Mouse (Mus musculus): ENCODE data around the gene Vcl.

Vcl gene

DNA sequence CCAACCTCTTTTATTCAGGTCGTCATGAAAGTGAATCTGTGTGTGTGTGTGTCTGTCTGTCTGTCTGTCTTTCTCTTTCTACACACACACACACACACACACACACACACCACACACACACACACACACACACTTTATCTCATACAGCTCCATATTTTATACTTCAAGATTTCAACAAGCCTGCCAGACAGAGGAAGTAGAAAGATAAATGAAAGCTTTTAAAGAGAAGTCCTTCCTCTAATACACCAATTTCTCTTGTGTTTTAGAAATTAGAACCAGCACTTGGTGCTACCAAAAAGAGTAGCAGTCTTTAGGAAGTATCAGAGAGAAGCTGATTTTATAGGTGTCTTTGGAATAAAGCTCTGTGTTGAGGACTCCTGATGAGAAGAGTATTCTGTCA lies 9.7 kb downstream of the Vcl start:
- DNase-seq (ENCODE audit: low spot score) = no peak

DNA sequence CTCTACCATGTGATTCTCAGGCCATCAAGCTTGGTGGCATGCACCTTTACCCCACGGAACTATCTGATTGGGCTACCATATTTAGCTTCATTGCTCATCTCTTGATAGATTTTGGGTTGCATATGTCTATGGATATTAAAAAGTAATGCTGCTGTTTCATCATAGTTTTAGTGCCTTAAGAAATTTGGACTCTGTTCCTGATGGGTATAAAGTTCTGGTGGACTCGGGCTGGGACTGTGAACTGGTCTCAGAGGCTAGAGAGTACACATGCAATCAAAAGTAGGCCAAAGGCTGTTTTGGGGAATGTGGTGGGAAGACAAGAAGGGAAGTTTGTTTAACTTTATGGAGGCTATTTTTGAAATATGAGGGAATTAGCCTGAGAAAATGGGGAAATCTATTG lies 16.1 kb downstream of the Vcl start:
- DNase-seq (ENCODE audit: low spot score) = no peak

DNA sequence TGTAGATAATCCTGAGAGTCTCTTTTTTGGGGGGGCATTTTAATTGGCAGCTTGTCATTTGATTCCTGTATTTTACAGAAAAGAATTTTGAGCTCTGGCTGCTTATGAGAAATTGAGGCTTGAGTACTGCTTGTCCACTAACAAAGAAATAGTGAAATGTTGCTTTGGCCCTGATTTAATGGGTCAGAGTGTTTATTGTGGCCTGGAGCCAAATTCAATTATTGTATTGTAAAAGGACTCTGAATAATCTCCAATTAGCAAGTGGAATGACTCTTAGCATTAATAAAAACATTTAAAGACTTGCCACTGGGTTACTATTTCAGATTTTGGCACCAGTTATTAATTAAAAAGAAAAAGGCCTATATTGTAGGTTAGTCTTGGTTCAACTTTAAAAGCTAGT lies 26.8 kb downstream of the Vcl start:
- no peak for DNase-seq (ENCODE audit: low spot score)

DNA sequence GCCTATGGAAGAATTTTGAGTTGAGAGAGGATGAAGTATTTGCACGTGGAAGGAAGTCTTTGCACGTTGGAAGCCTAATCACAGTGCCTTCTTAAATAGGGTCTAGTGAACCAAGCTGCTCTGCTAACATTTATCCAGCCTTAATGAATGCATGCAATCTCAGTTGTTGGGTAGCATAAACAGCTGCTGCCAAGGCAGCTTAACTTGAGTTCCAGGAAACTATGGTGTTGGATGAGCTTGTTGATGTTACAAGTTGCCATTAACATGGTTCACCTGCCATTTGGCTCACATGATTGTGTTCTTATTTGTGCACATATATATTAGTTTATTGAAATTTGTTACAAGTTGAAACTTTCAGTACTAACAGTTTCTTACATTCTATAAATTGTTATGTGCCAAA lies 29.8 kb downstream of the Vcl start:
- DNase-seq (ENCODE audit: low spot score) = no peak

DNA sequence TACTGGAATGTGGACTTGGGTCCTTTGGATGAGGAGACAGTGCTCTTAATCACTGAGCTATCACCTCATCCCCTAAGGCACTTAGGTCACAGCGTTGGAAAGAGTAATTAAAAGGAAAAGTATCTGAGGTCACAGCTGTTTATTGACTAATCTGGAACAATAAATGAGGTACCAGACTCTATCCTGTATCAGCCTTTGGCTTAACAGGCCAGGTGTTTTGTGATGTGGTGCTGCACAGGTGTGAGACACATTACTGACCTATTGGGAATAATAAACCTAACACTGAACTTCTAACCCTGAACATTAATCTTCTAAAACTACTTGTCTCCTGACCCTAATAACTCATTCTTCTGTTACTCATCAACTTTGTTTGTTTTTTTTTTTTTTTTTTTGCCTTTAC lies 33.3 kb downstream of the Vcl start:
- DNase-seq (ENCODE audit: low spot score) = no peak

DNA sequence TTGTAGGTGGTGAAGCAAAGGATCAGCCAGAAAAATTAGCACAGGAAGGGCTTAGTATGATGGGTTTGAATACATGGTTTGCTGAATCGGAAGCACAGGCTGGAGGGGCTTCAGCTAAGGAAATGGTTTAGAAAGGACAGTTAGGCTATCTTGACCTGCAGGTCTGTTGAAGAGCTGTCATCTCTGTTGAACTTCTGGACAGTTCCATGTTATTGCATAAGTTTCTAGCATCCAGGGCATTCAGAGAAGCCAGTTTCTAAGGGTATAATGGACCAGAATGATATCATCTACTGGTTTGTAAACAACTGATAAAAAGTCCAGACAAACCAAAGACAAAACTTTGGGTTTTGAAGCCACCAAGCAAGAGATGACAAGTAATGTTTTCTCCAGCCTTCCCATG lies 33.7 kb downstream of the Vcl start:
- DNase-seq (ENCODE audit: low spot score) = no peak

DNA sequence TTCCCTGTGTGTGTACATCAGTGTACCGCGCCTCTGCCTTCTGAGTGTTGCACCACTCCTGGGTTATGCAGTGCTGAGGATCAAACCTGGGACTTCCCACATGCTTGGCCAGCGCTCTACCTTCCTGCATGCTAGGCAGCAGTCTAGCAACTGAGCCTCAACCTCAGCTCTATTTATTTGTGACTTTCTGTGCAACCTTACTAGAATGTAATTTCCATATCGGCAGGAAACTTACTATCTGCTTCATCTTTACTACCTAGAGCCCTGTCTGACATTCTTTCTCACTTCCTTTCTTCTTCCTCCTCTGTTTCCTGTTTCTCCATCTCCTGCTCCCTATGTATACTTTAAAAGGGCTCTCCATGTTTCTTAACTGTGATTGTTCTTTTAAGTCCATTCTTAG lies 34.7 kb downstream of the Vcl start:
- DNase-seq (ENCODE audit: low spot score) = no peak

DNA sequence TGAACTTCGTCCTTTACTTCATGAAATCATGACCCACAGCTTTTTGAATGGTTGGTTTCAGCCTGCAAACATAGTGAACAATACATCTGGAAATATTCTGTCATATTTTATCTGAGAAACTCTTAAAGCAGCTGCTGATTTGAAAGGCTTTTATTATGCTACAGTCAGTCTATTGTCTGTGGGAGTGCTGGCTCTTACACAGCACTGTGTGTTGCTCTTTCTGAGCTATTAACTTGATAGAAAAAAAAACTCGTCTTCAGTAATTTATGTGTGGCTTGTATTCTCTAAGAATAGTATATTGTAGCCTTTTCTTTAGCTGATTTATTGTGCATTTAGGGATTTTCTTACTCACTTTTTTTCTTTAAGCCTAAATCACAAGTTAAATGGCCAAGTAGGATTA lies 35.1 kb downstream of the Vcl start:
- no peak for DNase-seq (ENCODE audit: low spot score)

DNA sequence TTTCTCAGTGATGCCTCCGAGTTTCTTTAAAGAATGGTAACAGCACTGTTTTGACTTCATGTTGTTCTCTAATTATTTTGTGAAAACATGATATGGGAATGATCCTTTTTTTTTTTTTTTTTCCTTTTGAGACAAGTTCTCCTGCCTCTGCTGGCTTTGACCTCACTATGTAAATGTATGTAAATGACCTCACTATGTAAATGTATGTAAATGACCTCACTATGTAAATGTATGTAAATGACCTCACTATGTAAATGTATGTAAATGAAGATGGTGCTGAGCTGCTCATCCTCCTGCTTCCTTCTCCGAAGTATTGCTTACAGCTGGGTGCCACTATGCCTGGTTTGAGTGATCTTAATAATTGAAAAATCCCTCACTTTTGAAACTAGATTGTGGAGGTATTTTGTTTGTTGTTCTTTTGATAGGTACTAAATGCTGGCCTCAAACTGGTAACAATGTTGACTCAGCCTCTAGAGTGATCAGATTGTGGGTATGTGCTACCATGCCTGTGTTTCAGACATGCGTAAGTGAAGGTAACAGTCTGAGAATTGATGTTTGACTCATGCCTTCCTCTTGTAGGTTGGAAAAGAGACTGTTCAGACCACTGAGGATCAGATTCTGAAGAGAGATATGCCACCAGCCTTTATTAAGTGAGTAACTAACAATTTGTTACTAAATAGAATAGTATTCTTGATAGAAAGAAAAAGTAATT lies 37.9 kb downstream of the Vcl start:
- DNase-seq (ENCODE audit: low spot score) = no peak

DNA sequence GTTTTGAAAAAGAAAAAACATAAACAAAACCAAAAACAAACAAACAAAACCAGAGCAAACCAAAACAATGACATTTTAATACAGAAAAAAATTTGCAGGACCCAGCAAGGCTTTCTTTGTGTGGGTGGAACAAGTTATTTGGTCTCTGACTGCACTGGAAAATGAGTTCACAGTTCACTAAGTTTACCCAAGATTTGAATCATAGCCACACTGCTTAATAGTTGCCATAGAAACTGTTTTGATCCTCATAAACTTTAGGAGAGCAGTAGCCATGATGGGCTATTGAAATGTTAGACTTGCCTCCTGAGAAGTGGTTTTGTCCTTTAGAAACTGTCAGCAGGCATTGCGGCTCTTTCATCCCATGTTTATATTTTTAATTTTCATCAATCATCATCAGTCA lies 39.9 kb downstream of the Vcl start:
- DNase-seq (ENCODE audit: low spot score) = no peak

DNA sequence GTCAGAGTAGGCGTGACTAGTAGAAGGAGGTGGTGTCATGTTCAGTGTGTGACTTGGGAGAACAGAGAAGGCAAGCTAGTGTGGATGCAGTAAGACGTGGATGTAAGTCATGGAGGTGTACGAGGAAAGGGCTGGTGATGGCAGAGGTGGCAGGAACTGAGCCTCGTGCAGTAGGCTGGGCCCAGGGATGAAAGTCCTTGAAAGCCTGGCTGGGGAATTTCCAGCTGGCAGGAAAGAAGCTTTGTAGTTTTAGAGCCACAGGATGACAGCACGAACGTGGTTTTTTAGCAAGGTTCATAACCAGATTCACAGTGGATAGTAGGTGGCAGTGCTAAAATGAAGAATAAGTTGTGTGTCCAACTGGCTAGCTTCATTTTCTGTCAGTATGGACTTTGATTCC lies 41.2 kb downstream of the Vcl start:
- no peak for DNase-seq (ENCODE audit: low spot score)

DNA sequence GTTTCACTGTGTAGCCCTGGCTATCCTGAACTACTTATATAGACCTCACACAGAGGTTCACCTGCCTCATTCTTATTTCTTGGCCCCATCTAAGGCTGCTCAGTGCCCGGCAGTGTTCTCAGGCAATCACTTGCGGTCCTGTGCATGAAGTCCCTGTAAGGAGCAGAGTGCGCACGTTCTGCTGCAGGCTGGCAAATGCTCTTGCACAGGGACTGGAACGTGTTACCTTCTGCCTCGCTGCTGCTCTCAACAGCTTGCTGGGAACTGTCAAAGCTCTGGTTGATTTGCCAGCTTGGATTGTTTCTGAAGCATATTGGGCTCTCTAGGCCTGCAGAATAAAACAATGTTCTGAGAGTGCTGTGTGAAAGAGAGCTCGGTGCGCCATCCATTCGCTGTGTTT lies 41.7 kb downstream of the Vcl start:
- DNase-seq (ENCODE audit: low spot score) = no peak

DNA sequence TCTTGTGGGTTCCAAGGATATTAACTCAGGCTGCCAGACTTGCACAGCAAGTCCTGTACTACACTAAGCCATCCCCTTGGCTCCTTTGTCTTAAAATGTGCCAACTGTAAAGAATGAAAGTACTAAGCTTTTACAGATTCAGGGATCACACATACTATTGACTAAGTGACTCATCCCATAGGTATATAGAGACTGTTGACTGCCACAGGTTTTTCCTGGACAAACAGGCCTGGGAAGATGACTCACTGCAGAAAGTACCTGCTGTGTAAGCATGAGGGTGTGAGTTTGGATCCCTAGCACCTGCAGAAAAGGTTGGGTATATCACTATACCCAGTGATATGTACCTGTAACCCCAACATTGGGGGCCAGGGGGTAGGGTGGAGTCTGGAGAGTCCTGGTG lies 44.6 kb downstream of the Vcl start:
- DNase-seq (ENCODE audit: low spot score) = no peak

DNA sequence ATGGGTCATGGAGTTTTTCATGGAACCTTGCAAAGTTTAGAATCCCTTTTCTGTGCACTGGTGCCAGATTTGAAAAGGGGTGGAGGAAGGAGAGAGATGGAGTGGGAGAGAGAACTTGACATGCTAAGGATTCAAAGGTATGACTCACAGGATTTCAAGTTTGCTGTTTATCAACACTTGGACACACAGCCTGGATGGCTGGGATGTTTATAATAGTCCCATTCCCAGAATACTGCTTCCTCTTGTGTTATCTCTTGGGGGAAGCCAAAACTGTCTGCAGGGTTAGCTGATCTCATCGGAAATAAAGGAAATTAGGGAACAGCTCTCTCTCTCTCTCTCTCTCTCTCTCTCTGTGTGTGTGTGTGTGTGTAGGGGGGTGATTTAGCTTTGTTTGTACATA lies 47.5 kb downstream of the Vcl start:
- DNase-seq (ENCODE audit: low spot score) = no peak

DNA sequence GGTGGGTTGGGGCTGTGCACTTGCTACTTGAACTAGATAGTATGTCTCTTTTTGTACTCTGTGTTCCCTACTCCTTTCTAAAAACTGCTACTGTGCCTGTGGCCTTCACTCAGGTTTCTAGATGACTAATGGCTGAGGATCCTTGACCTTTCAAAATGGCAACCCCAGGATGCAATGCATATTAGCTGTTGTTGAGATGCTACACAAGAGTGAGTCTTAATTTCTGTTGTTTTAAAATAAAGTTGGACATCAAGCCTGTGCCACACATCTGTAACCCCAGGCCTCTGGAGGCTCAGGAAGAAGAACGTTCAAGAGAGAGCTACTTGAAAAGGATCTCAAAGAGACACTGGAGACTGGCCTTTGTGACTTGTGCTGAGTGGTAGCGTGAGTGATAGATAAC lies 48.5 kb downstream of the Vcl start:
- DNase-seq (ENCODE audit: low spot score) = no peak

DNA sequence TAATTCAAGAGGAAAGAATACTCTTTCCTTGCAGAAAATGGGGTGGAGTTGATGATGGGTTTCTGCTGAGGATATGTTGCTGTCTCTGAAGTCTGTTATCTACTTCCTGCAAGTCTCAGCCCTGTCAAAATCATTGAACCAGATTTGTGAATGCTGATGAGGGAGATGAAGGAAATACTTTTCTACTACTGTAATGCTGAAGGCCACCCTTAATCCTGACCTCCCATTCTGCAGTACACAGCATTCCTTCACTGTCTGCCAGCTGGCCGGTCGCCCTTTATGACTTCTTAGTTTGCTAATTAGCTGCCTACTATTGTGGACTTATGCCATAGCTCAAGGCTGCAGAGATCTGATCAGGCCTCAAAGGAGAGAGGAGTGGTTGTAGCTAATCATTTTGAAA lies 54.6 kb downstream of the Vcl start:
- DNase-seq (ENCODE audit: low spot score) = no peak

DNA sequence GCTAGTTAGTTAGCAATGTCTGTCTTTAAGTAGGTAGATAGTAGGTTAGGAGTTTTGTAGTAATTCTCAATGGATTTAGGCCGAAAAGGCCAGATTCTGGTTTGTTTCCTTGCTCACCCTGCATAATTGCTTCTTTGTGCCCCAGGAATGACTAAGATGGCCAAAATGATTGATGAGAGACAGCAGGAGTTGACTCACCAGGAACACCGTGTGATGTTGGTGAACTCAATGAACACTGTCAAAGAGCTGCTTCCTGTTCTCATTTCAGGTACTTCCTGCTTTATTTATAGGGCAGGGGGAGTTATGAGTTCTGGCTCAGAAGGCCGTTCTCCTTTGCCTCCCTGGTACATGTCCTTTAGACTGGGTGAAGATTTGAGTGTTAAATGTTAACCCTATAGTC lies 56.3 kb downstream of the Vcl start:
- DNase-seq (ENCODE audit: low spot score) = peak; percentile 12

DNA sequence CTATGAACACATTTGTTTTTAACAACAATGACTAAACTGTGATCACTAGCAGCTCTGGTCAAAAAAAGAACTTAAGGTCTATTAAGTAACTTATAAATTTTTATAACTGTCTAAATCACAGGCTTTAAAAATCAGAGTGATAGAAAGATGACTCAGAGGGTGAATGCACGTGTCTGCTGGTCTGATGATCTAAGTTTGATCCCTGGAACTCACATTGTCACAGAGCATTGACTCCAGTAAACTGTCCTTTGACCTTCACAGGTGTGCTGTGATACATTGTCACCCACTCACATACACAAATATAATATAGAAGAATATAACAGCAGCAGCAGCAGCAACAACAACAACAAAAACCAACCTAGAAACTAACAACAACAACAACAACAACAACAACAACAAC lies 62.3 kb downstream of the Vcl start:
- no peak for DNase-seq (ENCODE audit: low spot score)

DNA sequence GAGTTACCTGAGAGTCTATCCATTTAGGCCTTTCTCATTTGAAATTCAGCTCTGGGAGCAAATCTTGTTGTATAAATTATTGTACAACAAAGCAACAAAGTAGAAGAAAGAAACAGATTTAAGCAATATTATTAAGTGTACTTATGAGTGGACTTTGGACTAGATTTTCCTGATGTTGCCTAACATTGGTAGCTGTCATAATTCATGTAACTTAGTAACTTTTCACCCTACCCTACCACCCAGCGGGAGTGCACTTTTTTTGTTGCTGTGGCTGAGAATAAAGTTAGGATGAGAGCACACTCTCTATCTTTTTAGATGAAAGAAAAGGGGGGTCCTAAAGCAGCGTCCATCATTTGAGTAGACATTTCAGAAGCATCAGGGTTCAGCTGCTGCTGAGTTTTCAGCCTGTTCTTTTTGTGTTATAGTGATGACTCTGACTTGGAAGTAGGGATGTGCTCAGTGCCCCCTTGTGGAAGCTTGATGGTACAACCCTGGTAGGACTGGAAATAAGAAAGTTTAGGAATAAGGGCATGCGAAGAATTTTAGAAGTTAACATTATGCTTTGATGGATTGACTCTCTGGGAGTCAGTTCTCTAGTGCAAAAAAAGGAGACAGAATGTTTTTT lies 64.0 kb downstream of the Vcl start:
- DNase-seq (ENCODE audit: low spot score) = peak; percentile 74

DNA sequence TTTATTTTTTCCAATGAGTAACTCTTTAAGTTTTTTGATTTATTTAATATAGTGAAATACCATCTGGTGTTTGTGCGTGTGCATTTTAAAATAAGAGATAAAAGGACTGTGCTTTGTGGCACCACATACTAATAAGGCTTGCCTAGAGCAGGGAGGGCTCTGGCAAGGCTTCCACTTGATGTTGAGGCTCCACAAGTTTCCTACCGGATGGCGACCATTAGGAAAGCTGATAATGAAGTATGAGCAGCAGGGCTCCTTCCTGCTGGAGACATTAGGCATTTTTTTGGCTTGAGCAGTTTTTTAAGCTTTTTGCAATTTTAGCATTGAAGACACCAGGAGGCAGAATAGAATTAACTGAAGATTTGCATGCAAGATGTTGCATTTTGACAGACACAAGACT lies 65.3 kb downstream of the Vcl start:
- no peak for DNase-seq (ENCODE audit: low spot score)

DNA sequence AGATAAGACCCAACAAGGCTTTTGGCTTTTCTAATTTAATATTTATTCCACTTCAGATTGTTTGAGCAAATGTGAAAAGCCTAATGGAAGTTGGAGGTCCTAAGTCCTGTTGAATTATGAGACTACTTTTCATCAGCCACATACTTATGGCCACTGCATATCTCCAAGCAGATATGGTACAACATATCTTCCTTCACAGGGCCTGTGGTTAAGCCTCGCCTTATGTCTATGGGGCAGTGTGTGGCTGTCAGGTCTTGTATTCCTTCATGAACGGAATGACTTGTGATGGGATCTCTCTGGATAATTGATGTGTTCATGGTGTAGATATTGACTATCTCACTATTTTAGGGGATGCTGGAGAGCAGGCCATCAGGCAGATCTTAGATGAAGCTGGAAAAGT lies 66.3 kb downstream of the Vcl start:
- DNase-seq (ENCODE audit: low spot score) = no peak

DNA sequence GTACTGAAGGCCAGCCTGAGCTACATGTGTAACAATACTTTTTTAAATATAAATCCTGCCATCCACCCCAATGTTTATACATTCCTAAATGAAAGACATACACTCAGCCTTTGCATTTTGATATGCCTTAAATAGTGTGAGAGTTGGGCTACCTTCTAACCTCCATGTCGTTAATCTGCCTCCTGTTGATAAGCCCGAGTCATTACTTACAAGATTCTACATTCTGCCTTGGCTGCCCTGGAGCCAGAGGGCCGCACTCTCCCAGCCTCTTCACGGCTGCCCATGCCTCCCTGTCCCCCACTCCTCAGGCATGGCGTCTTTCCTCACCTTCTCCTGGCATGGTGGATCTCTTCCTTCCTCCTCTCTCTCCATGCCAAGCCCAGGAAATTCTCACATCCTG lies 67.2 kb downstream of the Vcl start:
- DNase-seq (ENCODE audit: low spot score) = no peak

DNA sequence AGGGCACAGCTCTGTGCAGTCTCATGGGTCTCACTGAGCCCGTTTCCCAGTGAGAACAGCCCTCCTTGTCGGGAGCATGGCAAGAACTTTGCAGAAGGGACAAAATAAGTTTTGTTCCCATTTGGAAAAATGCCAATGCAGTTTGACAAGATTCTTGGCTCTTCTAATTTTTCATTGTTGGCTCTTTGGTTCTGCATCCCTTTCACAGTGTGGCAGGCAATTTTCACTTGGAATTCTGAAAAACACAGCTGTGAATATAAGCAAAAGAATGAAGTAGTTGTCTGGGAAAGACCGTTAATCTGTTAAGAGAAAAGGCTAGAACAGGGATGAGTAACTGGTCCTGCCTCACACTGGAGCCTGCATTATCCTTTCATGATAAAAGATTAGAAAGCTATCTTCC lies 68.3 kb downstream of the Vcl start:
- DNase-seq (ENCODE audit: low spot score) = no peak

DNA sequence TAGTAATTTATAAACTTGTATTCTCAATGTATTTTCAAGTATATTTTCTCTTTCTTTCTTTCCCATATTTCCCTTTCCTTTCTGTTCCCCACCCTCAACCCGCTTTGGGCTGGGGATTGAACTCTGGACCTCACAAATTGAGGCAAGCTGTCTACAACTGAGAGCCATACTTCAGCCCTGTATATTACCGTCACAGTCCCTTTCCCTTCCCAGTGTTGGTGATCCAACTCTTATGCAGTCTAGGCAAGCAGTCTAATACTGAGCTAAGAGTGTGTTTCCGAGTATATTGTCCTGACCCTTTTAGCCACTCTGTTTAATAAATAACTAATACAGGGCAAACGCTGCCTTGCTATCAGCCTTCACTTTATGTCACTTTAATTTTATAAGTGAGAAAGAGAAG lies 70.4 kb downstream of the Vcl start:
- DNase-seq (ENCODE audit: low spot score) = no peak

Measured in embryo, embryonic 10 days (tissue).